Mouse (Mus musculus): ENCODE results near the gene Nrg4.

- TF ChIP-seq CTCF (IDR thresholded peaks at IDR 0.05; ENCODE audit: low read depth) (no peak), EP300 (IDR thresholded peaks at IDR 0.05; ENCODE audit: low read depth) (no peak)
Observed at GRCm38 (mm10) chr9:55225165-55225737, 101.4 kb downstream of the Nrg4 start.

Data from liver, embryonic 14.5 days (tissue).